Mouse (Mus musculus): ENCODE results near the gene Cd40. TPM values are rescaled to one million over a fixed set of nuclear protein-coding genes. Genes with fewer than 3 reads are reported as not detected.

Gene Cd40
- total and polyA plus RNA-seq, 3 experiments: 2.0 to 4.6 (median 2.2) TPM

DNA sequence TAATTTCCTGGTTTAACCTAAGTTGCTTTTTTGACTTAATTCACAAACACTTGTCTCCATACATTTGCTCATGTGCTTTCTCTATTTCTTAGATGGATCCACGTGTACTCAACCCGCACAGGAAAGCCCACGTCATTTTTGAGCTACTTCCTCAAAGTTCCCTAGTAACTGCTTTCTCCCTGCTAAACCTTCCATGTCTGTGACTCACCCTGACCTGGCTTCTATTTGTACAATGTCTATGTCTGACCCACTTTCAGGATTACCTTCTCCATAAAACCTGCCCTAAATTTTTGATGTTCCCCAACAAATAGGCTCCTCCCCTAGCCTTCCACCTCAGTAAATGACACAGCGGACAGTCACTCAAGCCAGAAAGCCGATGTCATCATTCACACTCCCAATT, 40.5 kb upstream of the Cd40 start:
- H3K4me3 ChIP-seq: no peak overlapping the region
- intact Hi-C loops (cut with DNase I): no loop called here
- H3K79me2 ChIP-seq (replicated peaks; ENCODE audit: control insufficient read depth, insufficient read depth, low read length): peaks cover 3% of the 10 kb centered on the region; the same call in 1 of the 2 replicates
- no peak for DNase-seq
- TF ChIP-seq EP300 (IDR thresholded peaks at IDR 0.05; ENCODE audit: insufficient read depth, low read depth, low read length): no peak
- TF ChIP-seq POLR2A (IDR thresholded peaks at IDR 0.05; ENCODE audit: insufficient read depth, low read depth, low read length): no peak
- no peak for TF ChIP-seq CTCF (IDR thresholded peaks at IDR 0.05)
- H3K36me3 ChIP-seq (ENCODE audit: control insufficient read depth, insufficient read depth, low read length): no peaks in the 10 kb centered on the region; the same call in 1 of the 2 replicates
- no peaks in the 10 kb centered on the region for H3K27me3 ChIP-seq (ENCODE audit: control insufficient read depth, insufficient read depth, low read length)
- no peak overlapping the region for H3K9ac ChIP-seq (ENCODE audit: low read depth, low read length)
- H3K4me1 ChIP-seq (ENCODE audit: control insufficient read depth, insufficient read depth, low read length): no peaks in the 10 kb centered on the region; the same call in 1 of the 2 replicates
- no peak overlapping the region for H3K27ac ChIP-seq
- WGBS: 82% methylated on average over 5 of the region's 5 CpGs

DNA sequence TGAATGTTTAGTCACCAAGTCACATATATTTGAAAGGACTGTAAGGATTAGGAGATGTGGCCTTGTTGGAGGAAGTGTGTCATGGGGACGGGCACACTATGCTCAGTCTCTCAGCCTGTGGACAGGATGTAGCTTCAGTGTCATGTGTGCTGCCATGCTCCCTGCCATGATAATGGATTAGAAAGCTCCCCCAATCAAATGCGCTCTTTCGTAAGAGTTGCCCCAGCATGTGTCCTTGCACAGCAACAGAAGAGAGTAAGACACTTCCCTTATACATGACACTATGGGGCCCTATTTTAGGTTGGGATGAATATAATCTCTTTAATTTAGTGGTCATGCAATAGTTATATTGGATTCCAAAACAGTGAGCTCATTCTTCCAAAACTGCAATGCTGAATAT, 34.9 kb upstream of the Cd40 start:
- Histone ChIP-seq H3K9ac (ENCODE audit: low read depth, low read length) (no peak overlapping the region), H3K4me1 (ENCODE audit: control insufficient read depth, insufficient read depth, low read length) (no peaks in the 10 kb centered on the region; the same call in 1 of the 2 replicates), H3K79me2 (replicated peaks; ENCODE audit: control insufficient read depth, insufficient read depth, low read length) (peaks cover 4% of the 10 kb centered on the region), H3K27me3 (ENCODE audit: control insufficient read depth, insufficient read depth, low read length) (no peaks in the 10 kb centered on the region), H3K36me3 (ENCODE audit: control insufficient read depth, insufficient read depth, low read length) (no peaks in the 10 kb centered on the region), H3K27ac (no peak overlapping the region), H3K4me3 (no peak overlapping the region)
- no peak for DNase-seq
- intact Hi-C loops (cut with DNase I): no loop called here
- TF ChIP-seq POLR2A (IDR thresholded peaks at IDR 0.05; ENCODE audit: insufficient read depth, low read depth, low read length) (no peak), EP300 (IDR thresholded peaks at IDR 0.05; ENCODE audit: insufficient read depth, low read depth, low read length) (no peak), CTCF (IDR thresholded peaks at IDR 0.05) (no peak)
- WGBS: 85% methylated on average over 3 of the region's 3 CpGs

DNA sequence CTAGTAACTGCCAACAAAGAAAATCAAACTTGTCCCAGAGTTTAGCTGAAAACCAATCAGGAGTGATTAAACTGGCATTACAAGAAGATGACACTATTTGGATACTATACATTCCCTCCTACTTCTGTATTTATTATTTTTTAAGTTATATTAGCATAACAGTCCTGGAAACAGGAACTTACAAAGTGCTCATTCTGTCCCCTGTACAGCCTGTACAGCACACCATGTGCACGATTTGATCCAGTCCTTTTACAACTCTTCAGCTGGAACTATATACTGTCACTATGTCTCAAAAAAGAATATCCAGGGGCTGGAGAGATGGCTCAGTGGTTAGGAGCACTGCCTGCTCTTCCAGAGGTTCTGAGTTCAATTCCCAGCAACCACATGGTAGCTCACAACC, 28.3 kb upstream of the Cd40 start:
- DNase-seq: no peak
- H3K4me1 ChIP-seq (ENCODE audit: control insufficient read depth, insufficient read depth, low read length): no peaks in the 10 kb centered on the region; the same call in none of the 2 replicates

DNA sequence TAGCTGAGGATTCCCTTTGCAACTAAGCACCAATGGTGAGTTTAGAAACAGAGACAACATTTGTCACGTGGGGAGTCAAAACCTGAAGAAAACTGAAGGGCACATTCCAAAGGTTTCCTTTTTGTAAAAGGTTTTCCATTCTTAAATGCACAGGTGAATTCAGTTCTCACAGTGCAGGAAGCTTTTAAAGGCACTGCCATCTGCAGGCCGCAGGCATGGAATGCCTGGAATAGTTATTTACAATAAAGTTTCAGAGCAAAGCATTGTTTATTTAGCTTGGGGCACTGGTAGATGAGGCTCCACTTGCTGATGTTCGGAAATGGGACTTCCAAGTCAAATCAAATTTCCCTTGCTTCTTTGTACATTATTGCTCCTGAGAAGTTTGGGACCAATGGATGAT, 22.9 kb upstream of the Cd40 start:
- H3K4me1 ChIP-seq (ENCODE audit: control insufficient read depth, insufficient read depth, low read length): no peaks in the 10 kb centered on the region; the same call in 1 of the 2 replicates
- 55% methylated on average over 3 of the region's 3 CpGs for WGBS
- H3K4me3 ChIP-seq: no peak overlapping the region
- no peaks in the 10 kb centered on the region for H3K27me3 ChIP-seq (ENCODE audit: control insufficient read depth, insufficient read depth, low read length)
- TF ChIP-seq EP300 (IDR thresholded peaks at IDR 0.05; ENCODE audit: insufficient read depth, low read depth, low read length) (no peak), CTCF (IDR thresholded peaks at IDR 0.05) (peak; percentile 64)
- H3K36me3 ChIP-seq (ENCODE audit: control insufficient read depth, insufficient read depth, low read length): peaks cover 2% of the 10 kb centered on the region; the same call in 1 of the 2 replicates
- H3K9ac ChIP-seq (ENCODE audit: low read depth, low read length): no peak overlapping the region
- no peak for DNase-seq
- no peak overlapping the region for H3K27ac ChIP-seq
- peaks cover 6% of the 10 kb centered on the region for H3K79me2 ChIP-seq (replicated peaks; ENCODE audit: control insufficient read depth, insufficient read depth, low read length)
- intact Hi-C loops (cut with DNase I): loop anchor here (2.0 to 10.0 kb wide), 3 partner anchors 68 to 198 kb away; partner anchors contain the start of genes Ctsa, Neurl2 and Zfp335

More for the DNA sequence above, 28.3 kb upstream of the Cd40 start:
- TF ChIP-seq CTCF (IDR thresholded peaks at IDR 0.05) (no peak), EP300 (IDR thresholded peaks at IDR 0.05; ENCODE audit: insufficient read depth, low read depth, low read length) (no peak), POLR2A (IDR thresholded peaks at IDR 0.05; ENCODE audit: insufficient read depth, low read depth, low read length) (no peak)
- H3K79me2 ChIP-seq (replicated peaks; ENCODE audit: control insufficient read depth, insufficient read depth, low read length): peaks cover 9% of the 10 kb centered on the region; the same call in 1 of the 2 replicates
- WGBS: 50% methylated on average over 1 of the region's 1 CpGs
- no peak overlapping the region for H3K27ac ChIP-seq
- H3K27me3 ChIP-seq (ENCODE audit: control insufficient read depth, insufficient read depth, low read length): no peaks in the 10 kb centered on the region
- intact Hi-C loops (cut with DNase I): no loop called here
- H3K4me3 ChIP-seq: no peak overlapping the region
- H3K9ac ChIP-seq (ENCODE audit: low read depth, low read length): no peak overlapping the region
- no peaks in the 10 kb centered on the region; the same call in none of the 2 replicates for H3K36me3 ChIP-seq (ENCODE audit: control insufficient read depth, insufficient read depth, low read length)

DNA sequence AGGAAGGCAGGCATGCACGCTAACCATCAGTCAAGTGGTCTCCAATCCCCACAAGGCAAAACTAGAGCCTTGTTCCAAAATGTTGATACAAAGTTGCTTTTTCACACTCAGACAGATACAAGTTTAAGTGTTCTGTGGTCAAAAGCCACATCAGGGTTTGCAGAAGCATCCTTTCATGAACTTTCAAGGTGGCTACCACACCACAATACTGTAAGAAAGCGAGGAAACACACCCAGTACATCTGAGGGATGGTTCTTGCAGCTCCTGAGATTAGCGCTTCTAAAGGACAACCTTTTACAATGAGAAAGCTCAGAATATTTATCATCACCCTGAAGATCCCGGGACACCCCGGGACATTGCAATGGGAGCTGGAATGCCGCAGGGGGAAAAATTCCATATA, 22.1 kb upstream of the Cd40 start:
- Histone ChIP-seq H3K27me3 (ENCODE audit: control insufficient read depth, insufficient read depth, low read length) (no peaks in the 10 kb centered on the region), H3K4me1 (ENCODE audit: control insufficient read depth, insufficient read depth, low read length) (no peaks in the 10 kb centered on the region; the same call in 1 of the 2 replicates), H3K79me2 (replicated peaks; ENCODE audit: control insufficient read depth, insufficient read depth, low read length) (peaks cover 4% of the 10 kb centered on the region), H3K9ac (ENCODE audit: low read depth, low read length) (no peak overlapping the region), H3K36me3 (ENCODE audit: control insufficient read depth, insufficient read depth, low read length) (peaks cover 2% of the 10 kb centered on the region; the same call in 1 of the 2 replicates), H3K27ac (no peak overlapping the region), H3K4me3 (no peak overlapping the region; the same call in 1 of the 2 replicates)
- 45% methylated on average over 6 of the region's 6 CpGs for WGBS
- no peak for TF ChIP-seq EP300 (IDR thresholded peaks at IDR 0.05; ENCODE audit: insufficient read depth, low read depth, low read length)
- no peak for TF ChIP-seq POLR2A (IDR thresholded peaks at IDR 0.05; ENCODE audit: insufficient read depth, low read depth, low read length)
- TF ChIP-seq CTCF (IDR thresholded peaks at IDR 0.05): no peak
- intact Hi-C loops (cut with DNase I): loop anchor here (2.0 to 10.0 kb wide), 3 partner anchors 69 to 199 kb away; partner anchors contain the start of genes Ctsa, Neurl2 and Zfp335
- no peak for DNase-seq

Data from heart, adult 2 months (tissue).